Mouse (Mus musculus): Measurements from ENCODE around the gene Cox7a2l.

GRCm38 (mm10) chr17:83547145-83547544 is 30.0 kb upstream of the Cox7a2l start:
- TF ChIP-seq CTCF (IDR thresholded peaks at IDR 0.05) (no peak), POLR2A (IDR thresholded peaks at IDR 0.05; ENCODE audit: insufficient read depth, low read depth, low read length) (no peak)

Data from heart, adult 2 months (tissue).